Mouse (Mus musculus) testis, adult 2 months (tissue): Measurements from ENCODE around the gene Ghdc.

Experiments used
- CTCF ChIP-seq: fragments of 200-500 bp; IDR thresholded peaks from 2 replicates; pipeline ENCODE4 v1.5.1; 2012; ENCODE audit warnings: low read depth, mild to moderate bottlenecking, inconsistent platforms, low read length, moderate library complexity; ENCODE audit not compliant: control insufficient read depth, insufficient read depth, insufficient replicate concordance
- POLR2A ChIP-seq: fragments of 200-500 bp; IDR thresholded peaks from 2 replicates; pipeline ENCODE4 v1.6.1; 2012; ENCODE audit warnings: low read depth, mild to moderate bottlenecking, inconsistent platforms, low read length, moderate library complexity; ENCODE audit not compliant: control insufficient read depth

- TF ChIP-seq CTCF (no peak), POLR2A (no peak)
Observed at GRCm38 (mm10) chr11:100806380-100807305, 35.9 kb upstream of the Ghdc start.
